Mouse (Mus musculus): ENCODE measurements around the gene Aurka. TPM values are rescaled to one million over a fixed set of nuclear protein-coding genes. Genes with fewer than 3 reads are reported as not detected.

Gene Aurka
- polyA plus RNA-seq, 1 experiment from 2014 or later = 24.1 TPM

DNA sequence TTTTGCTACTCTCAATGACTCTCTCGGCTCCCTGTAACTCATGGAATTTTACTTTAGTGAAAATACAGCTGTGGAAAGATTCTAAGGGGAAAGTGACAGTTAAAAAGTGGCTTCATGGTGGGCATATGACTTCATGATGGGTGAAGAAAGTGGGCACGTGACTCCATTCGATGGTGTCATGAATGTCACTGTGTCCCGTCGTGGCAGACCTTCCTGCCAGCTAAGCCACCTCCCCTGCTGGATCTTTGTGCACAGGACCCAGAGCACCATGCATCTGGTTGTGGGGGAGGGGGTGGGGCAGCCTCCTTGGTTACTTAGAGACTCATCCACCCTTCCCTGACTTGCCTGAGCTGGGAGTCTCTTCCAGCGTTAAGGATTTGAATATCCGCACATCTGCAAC, 33.9 kb upstream of the Aurka start:
- no peaks in the 10 kb centered on the region for H3K9me3 ChIP-seq (ENCODE audit: control insufficient read depth, low read length)
- H3K9ac ChIP-seq (ENCODE audit: low read length) = no peak overlapping the region
- H3K27me3 ChIP-seq (ENCODE audit: control insufficient read depth, insufficient read depth, low read length) = no peaks in the 10 kb centered on the region
- H3K36me3 ChIP-seq (ENCODE audit: control insufficient read depth, insufficient read depth, low read length) = no peaks in the 10 kb centered on the region
- H3K27ac ChIP-seq (replicated peaks) = no peak overlapping the region
- no peak overlapping the region for H3K4me2 ChIP-seq (replicated peaks; ENCODE audit: low read depth)
- TF ChIP-seq EP300 (optimal IDR thresholded peaks at IDR 0.05) = no peak
- DNase-seq (ENCODE audit: low spot score) (no peak), ATAC-seq (ENCODE audit: low FRiP score, low TSS enrichment) (no peak)
- no peaks in the 10 kb centered on the region for H3K4me1 ChIP-seq (replicated peaks; ENCODE audit: control insufficient read depth, insufficient read depth)
- H3K4me3 ChIP-seq (ENCODE audit: low read depth, low read length) = no peak overlapping the region
- 56% methylated on average over 7 of the region's 7 CpGs for WGBS

DNA sequence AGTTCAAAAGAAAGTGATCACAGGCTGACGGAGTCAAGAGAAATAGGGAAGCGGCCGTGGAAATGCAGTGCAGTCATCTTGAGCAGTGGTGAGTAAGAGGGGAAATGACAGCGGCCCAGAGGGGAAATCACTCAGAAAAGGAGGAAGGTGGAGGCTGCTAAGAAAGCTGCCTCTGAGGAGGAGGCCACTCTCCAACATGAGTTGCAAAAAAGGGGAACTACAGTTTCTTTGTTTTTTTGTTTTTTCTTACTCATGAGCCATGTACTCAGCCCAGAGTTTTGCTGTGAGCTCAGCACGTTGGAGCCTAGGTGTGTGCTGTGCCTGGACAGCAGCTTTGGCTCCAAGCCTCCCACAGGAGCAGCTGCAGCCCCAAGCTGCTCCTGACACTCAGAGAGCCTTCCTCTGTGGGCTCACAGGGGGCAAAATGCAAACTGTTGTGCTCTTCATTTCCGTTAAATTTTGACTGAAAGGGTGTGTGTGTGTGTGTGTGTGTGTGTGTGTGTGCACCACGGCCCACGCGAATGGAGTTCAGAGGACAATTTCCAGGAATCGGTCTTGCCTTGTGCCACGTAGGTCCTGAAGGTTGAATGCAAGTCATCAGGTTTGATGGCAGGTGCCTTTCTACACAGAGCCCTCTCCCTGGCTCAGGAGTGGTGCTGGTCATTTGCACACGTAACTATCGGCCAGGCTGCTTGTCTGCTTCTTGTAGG, 30.9 kb upstream of the Aurka start:
- Histone ChIP-seq H3K27ac (replicated peaks) (no peak overlapping the region), H3K27me3 (ENCODE audit: control insufficient read depth, insufficient read depth, low read length) (no peaks in the 10 kb centered on the region), H3K9ac (ENCODE audit: low read length) (no peak overlapping the region), H3K36me3 (ENCODE audit: control insufficient read depth, insufficient read depth, low read length) (no peaks in the 10 kb centered on the region), H3K4me3 (ENCODE audit: low read depth, low read length) (no peak overlapping the region), H3K9me3 (ENCODE audit: control insufficient read depth, low read length) (no peaks in the 10 kb centered on the region), H3K4me2 (replicated peaks; ENCODE audit: low read depth) (no peak overlapping the region), H3K4me1 (replicated peaks; ENCODE audit: control insufficient read depth, insufficient read depth) (no peaks in the 10 kb centered on the region)
- WGBS = 59% methylated on average over 13 of the region's 13 CpGs
- DNase-seq (ENCODE audit: low spot score) (no peak), ATAC-seq (ENCODE audit: low FRiP score, low TSS enrichment) (no peak)
- TF ChIP-seq EP300 (optimal IDR thresholded peaks at IDR 0.05) (no peak), CTCF (IDR thresholded peaks at IDR 0.05; ENCODE audit: low read depth) (no peak)

DNA sequence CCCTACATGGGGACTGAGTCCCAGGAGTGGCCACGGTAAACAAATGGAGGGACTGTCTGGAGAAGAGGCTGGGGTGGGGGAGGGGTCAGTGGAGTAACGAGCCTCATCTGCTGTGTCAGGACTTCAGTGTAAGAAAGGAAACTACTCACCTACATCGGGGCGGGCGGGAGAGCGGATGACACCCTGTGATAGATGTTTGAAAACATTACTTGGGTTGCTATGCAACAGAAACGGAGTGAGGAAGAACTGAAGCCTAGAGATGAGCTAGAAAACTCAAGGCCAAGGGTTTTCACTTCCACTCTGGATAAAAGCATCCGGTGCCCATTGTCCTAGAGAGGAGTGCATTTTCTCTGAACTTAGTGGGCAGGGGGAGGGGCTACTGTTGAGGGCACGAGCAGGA, 29.6 kb upstream of the Aurka start:
- no peak overlapping the region for H3K4me3 ChIP-seq (ENCODE audit: low read depth, low read length)
- no peak overlapping the region for H3K9ac ChIP-seq (ENCODE audit: low read length)
- no peaks in the 10 kb centered on the region for H3K9me3 ChIP-seq (ENCODE audit: control insufficient read depth, low read length)
- DNase-seq (ENCODE audit: low spot score) (no peak), ATAC-seq (ENCODE audit: low FRiP score, low TSS enrichment) (no peak)
- H3K4me1 ChIP-seq (replicated peaks; ENCODE audit: control insufficient read depth, insufficient read depth) = no peaks in the 10 kb centered on the region
- 21% methylated on average over 9 of the region's 9 CpGs for WGBS
- TF ChIP-seq EP300 (optimal IDR thresholded peaks at IDR 0.05) (no peak), CTCF (IDR thresholded peaks at IDR 0.05; ENCODE audit: low read depth) (no peak)
- no peaks in the 10 kb centered on the region for H3K27me3 ChIP-seq (ENCODE audit: control insufficient read depth, insufficient read depth, low read length)
- no peak overlapping the region for H3K27ac ChIP-seq (replicated peaks)
- H3K4me2 ChIP-seq (replicated peaks; ENCODE audit: low read depth) = no peak overlapping the region
- no peaks in the 10 kb centered on the region for H3K36me3 ChIP-seq (ENCODE audit: control insufficient read depth, insufficient read depth, low read length)

DNA sequence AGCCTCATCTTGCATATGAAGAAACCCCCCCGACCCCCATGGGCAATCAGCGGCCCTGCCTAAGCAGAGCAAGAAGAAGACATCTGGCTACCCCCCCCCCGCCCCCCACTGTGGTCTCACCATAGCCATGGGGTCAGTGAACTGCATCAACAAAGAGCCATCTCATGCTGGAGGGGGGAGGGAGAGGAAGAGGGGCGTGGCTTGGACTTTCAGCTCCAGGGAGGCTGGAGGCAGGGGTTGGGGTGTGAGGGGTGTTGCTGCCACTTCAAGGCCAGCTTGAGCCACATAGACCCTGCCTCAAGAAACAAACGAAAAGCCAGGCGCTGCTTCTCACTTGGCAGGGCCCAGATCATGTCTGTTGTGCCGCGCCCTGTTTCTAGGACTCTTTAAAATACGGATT, 25.6 kb upstream of the Aurka start:
- TF ChIP-seq EP300 (optimal IDR thresholded peaks at IDR 0.05) (no peak), CTCF (IDR thresholded peaks at IDR 0.05; ENCODE audit: low read depth) (no peak)
- no peaks in the 10 kb centered on the region for H3K27me3 ChIP-seq (ENCODE audit: control insufficient read depth, insufficient read depth, low read length)
- WGBS = 51% methylated on average over 8 of the region's 9 CpGs
- no peak overlapping the region for H3K9ac ChIP-seq (ENCODE audit: low read length)
- no peaks in the 10 kb centered on the region for H3K4me1 ChIP-seq (replicated peaks; ENCODE audit: control insufficient read depth, insufficient read depth)
- no peak overlapping the region for H3K27ac ChIP-seq (replicated peaks)
- ATAC-seq (ENCODE audit: low FRiP score, low TSS enrichment) = no peak
- H3K4me2 ChIP-seq (replicated peaks; ENCODE audit: low read depth) = no peak overlapping the region
- H3K36me3 ChIP-seq (ENCODE audit: control insufficient read depth, insufficient read depth, low read length) = no peaks in the 10 kb centered on the region
- H3K9me3 ChIP-seq (ENCODE audit: control insufficient read depth, low read length) = no peaks in the 10 kb centered on the region
- no peak overlapping the region for H3K4me3 ChIP-seq (ENCODE audit: low read depth, low read length)
- DNase-seq (ENCODE audit: low spot score) = no peak

DNA sequence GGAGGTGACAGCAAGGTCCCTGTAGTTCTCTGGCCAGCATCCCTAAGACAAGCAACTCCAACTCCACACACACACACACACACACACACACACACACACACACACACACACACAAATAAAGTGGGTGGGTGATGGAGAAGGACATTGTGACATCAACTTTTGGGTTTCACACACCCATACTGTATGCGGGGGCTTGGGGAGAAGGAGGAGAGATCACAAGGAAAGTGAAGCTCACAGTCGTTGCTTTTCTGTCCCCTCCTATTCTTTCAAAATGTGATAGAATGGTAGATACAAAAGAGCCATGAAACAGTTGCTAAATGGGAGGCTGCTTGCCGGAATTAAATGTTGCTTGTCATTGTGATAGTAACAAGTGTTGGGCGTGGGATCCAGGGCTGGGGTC, 24.3 kb upstream of the Aurka start:
- Histone ChIP-seq H3K9ac (ENCODE audit: low read length) (no peak overlapping the region), H3K4me3 (ENCODE audit: low read depth, low read length) (no peak overlapping the region), H3K27ac (replicated peaks) (no peak overlapping the region), H3K36me3 (ENCODE audit: control insufficient read depth, insufficient read depth, low read length) (no peaks in the 10 kb centered on the region), H3K9me3 (ENCODE audit: control insufficient read depth, low read length) (no peaks in the 10 kb centered on the region), H3K4me1 (replicated peaks; ENCODE audit: control insufficient read depth, insufficient read depth) (no peaks in the 10 kb centered on the region), H3K4me2 (replicated peaks; ENCODE audit: low read depth) (no peak overlapping the region), H3K27me3 (ENCODE audit: control insufficient read depth, insufficient read depth, low read length) (no peaks in the 10 kb centered on the region)
- 69% methylated on average over 4 of the region's 4 CpGs for WGBS
- ATAC-seq (ENCODE audit: low FRiP score, low TSS enrichment) (no peak), DNase-seq (ENCODE audit: low spot score) (no peak)
- no peak for TF ChIP-seq EP300 (optimal IDR thresholded peaks at IDR 0.05)
- TF ChIP-seq CTCF (IDR thresholded peaks at IDR 0.05; ENCODE audit: low read depth) = no peak

DNA sequence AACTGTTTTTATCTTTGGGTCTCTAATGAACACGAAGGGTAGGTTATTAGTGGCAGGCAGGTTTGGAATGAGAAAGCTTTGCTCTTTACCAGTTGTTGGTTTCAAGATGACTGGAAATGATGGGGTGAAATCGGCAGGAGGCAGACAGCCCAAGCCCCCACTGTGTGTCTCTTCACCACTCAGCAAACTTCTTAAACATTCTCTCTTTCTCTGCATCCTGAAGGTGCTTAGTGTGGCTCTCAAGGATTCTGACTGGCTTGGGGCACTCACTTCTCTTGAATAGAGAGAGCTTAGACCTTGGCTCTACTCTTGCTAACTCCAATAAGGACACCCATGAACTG, 23.7 kb upstream of the Aurka start:
- Histone ChIP-seq H3K27ac (replicated peaks) (no peak overlapping the region), H3K4me1 (replicated peaks; ENCODE audit: control insufficient read depth, insufficient read depth) (no peaks in the 10 kb centered on the region), H3K27me3 (ENCODE audit: control insufficient read depth, insufficient read depth, low read length) (no peaks in the 10 kb centered on the region), H3K9me3 (ENCODE audit: control insufficient read depth, low read length) (no peaks in the 10 kb centered on the region), H3K9ac (ENCODE audit: low read length) (no peak overlapping the region), H3K4me2 (replicated peaks; ENCODE audit: low read depth) (no peak overlapping the region), H3K36me3 (ENCODE audit: control insufficient read depth, insufficient read depth, low read length) (no peaks in the 10 kb centered on the region), H3K4me3 (ENCODE audit: low read depth, low read length) (no peak overlapping the region)
- no peak for TF ChIP-seq CTCF (IDR thresholded peaks at IDR 0.05; ENCODE audit: low read depth)
- ATAC-seq (ENCODE audit: low FRiP score, low TSS enrichment) (no peak), DNase-seq (ENCODE audit: low spot score) (no peak)
- WGBS = 65% methylated on average over 2 of the region's 2 CpGs
